23 mouse cellular contexts compared by ENCODE assay signal in the genomic region with DNA sequence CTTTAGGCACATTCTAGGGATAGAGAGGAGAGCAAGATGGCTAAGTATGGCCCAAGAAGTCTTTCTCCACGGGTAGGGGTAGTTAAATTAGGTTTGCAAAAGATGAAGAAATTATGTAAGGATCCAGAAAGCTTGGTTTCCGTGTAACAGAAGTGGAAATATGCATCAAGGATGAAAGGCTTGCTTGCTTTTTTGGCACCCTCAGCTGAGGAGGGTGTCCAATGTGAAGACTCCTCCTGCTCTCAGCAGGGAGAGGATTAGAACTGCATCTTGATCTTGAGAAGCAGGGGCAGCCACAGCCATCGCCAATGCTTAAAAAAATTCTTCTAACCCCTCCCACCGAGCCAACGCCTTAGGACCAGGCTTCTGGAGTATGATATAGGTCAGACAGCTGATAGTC.
"Had no signal": no experiment of that assay in that cellular context is flagged by ENCODE, and none has a peak within 500 bp of the region (broad histone marks: within the 10 kb centered on the region; RNA-seq: fewer than 3 reads in every experiment).

No protein-coding gene starts in this region.

- H3K9ac ChIP-seq: limb, embryonic 13.5 days; liver, embryonic 12.5 days; liver, embryonic 15.5 days; lung, embryonic 15.5 days; midbrain, embryonic 15.5 days; neural tube, embryonic 12.5 days; neural tube, embryonic 15.5 days; stomach, embryonic 15.5 days had no signal

- DNase-seq: kidney, adult 18-20 months; kidney, postnatal 14 days; layer of hippocampus, adult 9-11 months; layer of hippocampus, postnatal 36 days; liver; lung, adult 18-20 months; lung, postnatal 10 days; lung, postnatal 36 days; right cerebral cortex, postnatal 25 days; spleen, adult 18-20 months; thymus, postnatal 25 days had no signal

- H3K9me3 ChIP-seq: limb, embryonic 10.5 days; limb, embryonic 13.5 days; liver, embryonic 12.5 days; liver, embryonic 15.5 days; lung, embryonic 15.5 days; midbrain, embryonic 15.5 days; neural tube, embryonic 12.5 days; neural tube, embryonic 15.5 days; stomach, embryonic 15.5 days had no signal

- H3K4me3 ChIP-seq: limb, embryonic 10.5 days; limb, embryonic 13.5 days; liver, embryonic 12.5 days; liver, embryonic 15.5 days; lung, embryonic 15.5 days; megakaryocyte, embryonic 14.5 days; midbrain, embryonic 15.5 days; neural tube, embryonic 12.5 days; neural tube, embryonic 15.5 days; stomach, embryonic 15.5 days had no signal

- H3K4me1 ChIP-seq: limb, embryonic 13.5 days; liver, embryonic 12.5 days; liver, embryonic 15.5 days; lung, embryonic 15.5 days; midbrain, embryonic 15.5 days; neural tube, embryonic 12.5 days; neural tube, embryonic 15.5 days; stomach, embryonic 15.5 days had no signal

- H3K27ac ChIP-seq: limb, embryonic 10.5 days; limb, embryonic 13.5 days; liver, embryonic 12.5 days; liver, embryonic 15.5 days; lung, embryonic 15.5 days; midbrain, embryonic 15.5 days; neural tube, embryonic 12.5 days; neural tube, embryonic 15.5 days; stomach, embryonic 15.5 days had no signal

- H3K36me3 ChIP-seq: limb, embryonic 10.5 days; limb, embryonic 13.5 days; liver, embryonic 12.5 days; liver, embryonic 15.5 days; lung, embryonic 15.5 days; midbrain, embryonic 15.5 days; neural tube, embryonic 12.5 days; neural tube, embryonic 15.5 days; stomach, embryonic 15.5 days had no signal

- H3K4me2 ChIP-seq: limb, embryonic 13.5 days; liver, embryonic 12.5 days; liver, embryonic 15.5 days; lung, embryonic 15.5 days; midbrain, embryonic 11.5 days; midbrain, embryonic 15.5 days; neural tube, embryonic 12.5 days; neural tube, embryonic 15.5 days; stomach, embryonic 15.5 days had no signal

- H3K27me3 ChIP-seq: limb, embryonic 13.5 days; liver, embryonic 12.5 days; liver, embryonic 15.5 days; lung, embryonic 15.5 days; midbrain, embryonic 15.5 days; neural tube, embryonic 12.5 days; neural tube, embryonic 15.5 days; stomach, embryonic 15.5 days had no signal

- ATAC-seq: intestine, embryonic 16.5 days; liver, embryonic 12.5 days; midbrain, embryonic 15.5 days had no signal
